Mouse (Mus musculus): ENCODE measurements around the gene Mrps35. TPM values are rescaled to one million over a fixed set of nuclear protein-coding genes. Genes with fewer than 3 reads are reported as not detected.

Mrps35 gene
- polyA plus RNA-seq, 1 experiment from 2014 or later, result 89.5 TPM

DNA sequence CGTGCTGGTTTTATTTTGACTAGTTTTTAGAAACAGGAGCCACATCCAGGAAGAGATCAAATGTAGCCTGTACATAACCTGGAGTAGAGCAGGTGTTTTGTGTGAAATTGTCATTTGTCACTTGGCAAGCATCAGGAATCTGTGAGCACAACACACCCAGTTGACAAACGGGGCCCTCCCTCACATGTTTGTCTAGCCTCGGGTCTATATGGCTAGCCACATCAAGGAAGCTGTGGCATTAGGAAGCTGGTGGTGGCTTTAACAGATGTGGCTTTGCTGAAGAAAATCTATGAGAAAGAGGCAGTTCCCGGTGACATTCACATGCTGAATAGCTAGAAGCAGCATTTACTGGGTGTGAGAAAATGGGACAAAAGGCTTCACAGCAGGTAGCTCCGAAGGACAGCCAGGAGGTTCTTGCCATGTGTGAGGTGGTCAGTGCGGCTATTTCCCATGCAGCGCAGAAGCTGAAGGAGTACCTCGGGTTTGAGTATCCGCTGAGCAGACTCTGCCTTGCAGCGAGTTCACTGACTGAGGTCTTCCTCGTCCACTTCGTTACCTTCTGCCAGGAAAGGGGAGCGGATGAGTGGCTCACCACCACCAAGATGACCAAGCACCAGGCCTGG is 10.2 kb upstream of the Mrps35 start, which contains the start of gene Rep15:
TSS of gene Rep15 (plus strand) at position 282 of the 623 bp plus-strand sequence.
- Histone ChIP-seq H3K4me2 (no peak within 1 kb of the TSS), H3K9me3 (no peaks in the 10 kb centered on the region), H3K4me1 (no peaks in the 10 kb centered on the region), H3K27me3 (no peaks in the 10 kb centered on the region), H3K9ac (no peak within 1 kb of the TSS), H3K36me3 (replicated peaks) (no peaks in the 10 kb centered on the region; the same call in 1 of the 2 replicates), H3K4me3 (replicated peaks) (no peak within 1 kb of the TSS), H3K27ac (no peak within 1 kb of the TSS)
- ATAC-seq (ENCODE audit: low FRiP score), result no peak
- WGBS, result 33% methylated on average over 13 of the region's 13 CpGs

DNA sequence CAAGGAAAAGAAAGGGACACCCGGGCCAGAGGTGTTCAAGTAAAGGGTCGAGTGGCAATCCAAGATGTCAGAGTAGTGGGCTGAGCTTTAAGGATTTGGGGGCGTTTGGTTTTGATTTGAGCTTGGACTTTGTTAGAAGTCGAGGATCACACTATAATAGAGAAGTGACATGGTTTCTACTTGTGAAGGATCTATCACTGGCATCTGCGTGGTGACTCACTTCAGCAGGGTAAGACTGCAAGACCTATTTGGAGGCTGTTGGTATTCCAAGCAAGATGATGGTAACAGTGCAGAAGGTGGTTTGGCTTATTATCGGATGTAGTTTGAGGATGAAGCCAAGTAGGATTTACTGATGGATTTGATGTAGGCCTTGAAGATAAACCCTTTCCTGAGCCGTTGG is 1.1 kb downstream of the Mrps35 start:
- H3K4me3 ChIP-seq (replicated peaks), result peak overlapping the region; percentile 93
- peaks cover 9% of the 10 kb centered on the region for H3K27me3 ChIP-seq
- H3K36me3 ChIP-seq (replicated peaks), result peaks cover 22% of the 10 kb centered on the region
- no peak overlapping the region for H3K27ac ChIP-seq
- no peaks in the 10 kb centered on the region for H3K9me3 ChIP-seq
- ATAC-seq (ENCODE audit: low FRiP score), result no peak
- peaks cover 15% of the 10 kb centered on the region for H3K4me1 ChIP-seq
- WGBS, result 55% methylated on average over 7 of the region's 7 CpGs
- peak overlapping the region; percentile 85 for H3K9ac ChIP-seq
- H3K4me2 ChIP-seq, result peak overlapping the region; percentile 66

- 97% methylated on average over 13 of the region's 13 CpGs for WGBS
- H3K27me3 ChIP-seq, result no peaks in the 10 kb centered on the region
- H3K4me3 ChIP-seq (replicated peaks), result no peak overlapping the region
- 0 out of 2 replicates have a peak, but pooled peaks cover under 1% of the 10 kb centered on the region for H3K4me1 ChIP-seq
- no peak overlapping the region for H3K4me2 ChIP-seq
- H3K27ac ChIP-seq, result no peak overlapping the region
- no peaks in the 10 kb centered on the region for H3K9me3 ChIP-seq
- H3K36me3 ChIP-seq (replicated peaks), result peaks cover 66% of the 10 kb centered on the region
- no peak for ATAC-seq (ENCODE audit: low FRiP score)
- H3K9ac ChIP-seq, result no peak overlapping the region
Measured at GRCm38 (mm10) chr6:147049239-147049805, 6.8 kb downstream of the Mrps35 start.

- no peaks in the 10 kb centered on the region for H3K9me3 ChIP-seq
- no peaks in the 10 kb centered on the region for H3K4me1 ChIP-seq
- H3K27ac ChIP-seq, result no peak overlapping the region
- no peak for ATAC-seq (ENCODE audit: low FRiP score)
- H3K27me3 ChIP-seq, result no peaks in the 10 kb centered on the region
- WGBS, result 94% methylated on average over 8 of the region's 8 CpGs
- no peak overlapping the region for H3K9ac ChIP-seq
- H3K4me3 ChIP-seq (replicated peaks), result no peak overlapping the region
- H3K36me3 ChIP-seq (replicated peaks), result peaks cover 84% of the 10 kb centered on the region
- H3K4me2 ChIP-seq, result no peak overlapping the region
Measured at GRCm38 (mm10) chr6:147051666-147052065, 9.1 kb downstream of the Mrps35 start.

GRCm38 (mm10) chr6:147052440-147052839 is 9.9 kb downstream of the Mrps35 start:
- Histone ChIP-seq H3K4me2 (no peak overlapping the region), H3K27me3 (no peaks in the 10 kb centered on the region), H3K27ac (no peak overlapping the region), H3K9me3 (no peaks in the 10 kb centered on the region), H3K36me3 (replicated peaks) (peaks cover 82% of the 10 kb centered on the region), H3K4me1 (no peaks in the 10 kb centered on the region), H3K4me3 (replicated peaks) (no peak overlapping the region), H3K9ac (no peak overlapping the region)
- ATAC-seq (ENCODE audit: low FRiP score), result no peak
- WGBS, result 88% methylated on average over 9 of the region's 9 CpGs

GRCm38 (mm10) chr6:147053785-147054646 is 11.5 kb downstream of the Mrps35 start:
- no peaks in the 10 kb centered on the region for H3K9me3 ChIP-seq
- WGBS, result 77% methylated on average over 19 of the region's 19 CpGs
- peak overlapping the region; percentile 36; the same call in 1 of the 2 replicates for H3K27ac ChIP-seq
- H3K27me3 ChIP-seq, result no peaks in the 10 kb centered on the region
- no peak overlapping the region for H3K4me3 ChIP-seq (replicated peaks)
- peak; percentile 83 for ATAC-seq (ENCODE audit: low FRiP score)
- no peak overlapping the region for H3K4me2 ChIP-seq
- H3K9ac ChIP-seq, result no peak overlapping the region
- peaks cover 78% of the 10 kb centered on the region for H3K36me3 ChIP-seq (replicated peaks)
- no peaks in the 10 kb centered on the region for H3K4me1 ChIP-seq

DNA sequence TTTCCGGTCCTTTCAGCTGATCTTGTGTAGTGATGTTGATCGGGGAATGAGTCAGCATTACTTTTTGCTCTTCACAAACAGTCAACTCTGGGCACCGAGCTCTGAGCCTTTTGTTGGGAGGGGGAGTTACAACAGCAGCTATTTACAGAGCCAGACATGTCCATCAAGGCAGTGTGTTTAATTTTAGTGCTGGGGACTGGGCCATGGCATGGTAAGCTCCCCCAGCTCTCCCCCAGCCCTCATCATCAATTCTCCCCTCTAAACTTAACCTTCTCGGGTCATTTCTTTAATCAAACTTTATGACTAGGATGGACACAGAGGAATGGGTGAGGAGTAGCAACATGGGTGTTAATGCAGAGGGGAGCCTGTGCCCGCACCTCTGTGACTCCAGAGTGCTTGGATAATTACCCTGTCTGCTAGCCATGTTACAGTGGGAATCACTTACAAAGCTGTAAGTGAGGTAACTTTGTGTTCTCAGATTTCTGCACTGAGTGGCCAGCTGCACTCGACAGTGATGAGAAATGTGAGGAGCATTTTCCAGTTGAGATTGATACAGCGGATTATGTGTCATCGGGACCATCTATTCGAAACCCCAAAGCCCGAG is 12.9 kb downstream of the Mrps35 start:
- H3K4me1 ChIP-seq, result no peaks in the 10 kb centered on the region
- H3K9me3 ChIP-seq, result no peaks in the 10 kb centered on the region
- H3K27me3 ChIP-seq, result no peaks in the 10 kb centered on the region
- no peak for ATAC-seq (ENCODE audit: low FRiP score)
- H3K4me2 ChIP-seq, result no peak overlapping the region
- H3K36me3 ChIP-seq (replicated peaks), result peaks cover 70% of the 10 kb centered on the region
- no peak overlapping the region for H3K27ac ChIP-seq
- H3K9ac ChIP-seq, result no peak overlapping the region
- WGBS, result 92% methylated on average over 10 of the region's 10 CpGs
- H3K4me3 ChIP-seq (replicated peaks), result no peak overlapping the region

GRCm38 (mm10) chr6:147059326-147059725 is 16.8 kb downstream of the Mrps35 start:
- Histone ChIP-seq H3K4me1 (no peaks in the 10 kb centered on the region; the same call in 1 of the 2 replicates), H3K9ac (no peak overlapping the region), H3K27ac (no peak overlapping the region), H3K4me3 (replicated peaks) (no peak overlapping the region), H3K9me3 (no peaks in the 10 kb centered on the region), H3K27me3 (no peaks in the 10 kb centered on the region), H3K4me2 (no peak overlapping the region), H3K36me3 (replicated peaks) (peaks cover 66% of the 10 kb centered on the region)
- no peak for ATAC-seq (ENCODE audit: low FRiP score)
- WGBS, result 80% methylated on average over 7 of the region's 7 CpGs

DNA sequence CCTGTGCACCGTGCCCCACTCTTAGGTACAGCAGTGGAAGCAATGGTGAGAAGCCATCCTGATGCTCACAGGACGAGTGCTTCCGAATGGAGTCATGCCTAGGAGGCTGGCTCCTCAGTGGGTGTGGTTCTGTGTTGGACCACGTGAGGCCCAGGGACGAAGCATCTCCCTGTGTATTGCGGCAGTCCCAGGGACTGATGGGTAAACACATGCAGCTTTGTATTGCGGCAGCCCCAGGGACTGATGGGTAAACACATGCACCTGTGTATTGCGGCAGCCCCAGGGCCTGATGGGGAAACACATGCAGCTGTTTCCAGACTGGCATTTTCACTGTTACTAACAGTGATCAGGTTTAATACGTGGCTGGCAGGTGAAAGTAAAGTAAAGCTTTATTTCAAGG is 19.1 kb downstream of the Mrps35 start:
- Histone ChIP-seq H3K4me3 (replicated peaks) (no peak overlapping the region), H3K4me1 (no peaks in the 10 kb centered on the region; the same call in 1 of the 2 replicates), H3K4me2 (no peak overlapping the region), H3K9ac (no peak overlapping the region), H3K27ac (peak overlapping the region; percentile 46; the same call in 1 of the 2 replicates), H3K9me3 (no peaks in the 10 kb centered on the region), H3K36me3 (replicated peaks) (peaks cover 52% of the 10 kb centered on the region), H3K27me3 (no peaks in the 10 kb centered on the region)
- peak; percentile 74; the same call in 1 of the 2 replicates for ATAC-seq (ENCODE audit: low FRiP score)
- 75% methylated on average over 9 of the region's 9 CpGs for WGBS

DNA sequence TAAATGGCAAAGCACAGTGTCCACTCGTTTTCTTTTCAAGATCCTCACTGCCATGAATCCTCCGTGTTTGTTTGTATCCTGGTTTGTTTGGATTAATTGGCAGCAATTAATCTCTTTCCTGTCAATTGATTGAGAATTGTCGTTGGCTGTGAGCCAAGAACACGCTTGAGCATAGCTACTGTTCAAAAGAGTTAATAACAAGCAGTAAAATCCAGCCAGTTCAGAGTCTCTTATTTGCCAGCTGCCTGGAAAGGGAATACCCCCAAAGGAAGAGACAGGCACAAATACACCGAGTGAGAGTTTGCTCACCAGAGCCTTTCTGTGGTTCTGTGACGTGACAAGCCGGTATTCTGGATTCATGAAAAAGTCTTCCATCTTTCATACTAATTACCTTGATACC is 19.5 kb downstream of the Mrps35 start:
- Histone ChIP-seq H3K4me3 (replicated peaks) (no peak overlapping the region), H3K27ac (peak overlapping the region; percentile 46; the same call in 1 of the 2 replicates), H3K36me3 (replicated peaks) (peaks cover 53% of the 10 kb centered on the region), H3K4me2 (no peak overlapping the region), H3K9me3 (no peaks in the 10 kb centered on the region), H3K4me1 (no peaks in the 10 kb centered on the region; the same call in 1 of the 2 replicates), H3K27me3 (no peaks in the 10 kb centered on the region), H3K9ac (no peak overlapping the region)
- ATAC-seq (ENCODE audit: low FRiP score), result peak; percentile 70; the same call in 1 of the 2 replicates
- 52% methylated on average over 7 of the region's 7 CpGs for WGBS

DNA sequence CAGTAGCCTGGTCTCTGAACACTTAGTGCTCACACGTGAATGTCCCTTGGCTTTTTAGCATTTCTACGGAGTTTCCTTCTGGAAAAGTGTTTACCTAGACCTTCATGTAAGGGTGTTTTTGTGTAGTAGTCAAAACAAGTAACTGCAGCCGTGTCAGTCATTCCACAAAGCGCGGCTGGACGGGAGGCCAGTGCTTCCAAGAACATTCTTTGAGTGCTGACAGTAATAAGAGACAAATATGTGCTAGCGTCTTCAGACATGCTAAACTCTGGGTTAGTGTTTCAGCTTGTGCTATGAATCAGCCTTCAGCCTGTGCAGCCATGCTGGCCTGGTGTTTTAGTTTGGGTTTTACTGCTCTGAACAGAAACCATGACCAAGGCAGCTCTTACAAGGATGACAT is 20.1 kb downstream of the Mrps35 start:
- 85% methylated on average over 7 of the region's 7 CpGs for WGBS
- no peaks in the 10 kb centered on the region for H3K9me3 ChIP-seq
- H3K9ac ChIP-seq, result no peak overlapping the region
- peaks cover 56% of the 10 kb centered on the region for H3K36me3 ChIP-seq (replicated peaks)
- ATAC-seq (ENCODE audit: low FRiP score), result no peak
- H3K27me3 ChIP-seq, result no peaks in the 10 kb centered on the region
- H3K27ac ChIP-seq, result no peak overlapping the region
- no peak overlapping the region for H3K4me3 ChIP-seq (replicated peaks)
- no peaks in the 10 kb centered on the region; the same call in 1 of the 2 replicates for H3K4me1 ChIP-seq
- H3K4me2 ChIP-seq, result no peak overlapping the region

All from forebrain, embryonic 12.5 days (tissue).